Mouse (Mus musculus): ENCODE data around the gene Mapt.

- TF ChIP-seq POLR2A (IDR thresholded peaks at IDR 0.05; ENCODE audit: borderline replicate concordance, control insufficient read depth, low read depth, low read length) (no peak), CTCF (IDR thresholded peaks at IDR 0.05; ENCODE audit: control insufficient read depth, insufficient read depth, low read length) (no peak)
Measured at GRCm38 (mm10) chr11:104361790-104362189, 130.6 kb downstream of the Mapt start.
